Mouse (Mus musculus): Measurements from ENCODE around the gene Gjd3. TPM values are rescaled to one million over a fixed set of nuclear protein-coding genes. Genes with fewer than 3 reads are reported as not detected.

Gene Gjd3
- total RNA-seq, 2 experiments from 2014 or later, result not detected

DNA sequence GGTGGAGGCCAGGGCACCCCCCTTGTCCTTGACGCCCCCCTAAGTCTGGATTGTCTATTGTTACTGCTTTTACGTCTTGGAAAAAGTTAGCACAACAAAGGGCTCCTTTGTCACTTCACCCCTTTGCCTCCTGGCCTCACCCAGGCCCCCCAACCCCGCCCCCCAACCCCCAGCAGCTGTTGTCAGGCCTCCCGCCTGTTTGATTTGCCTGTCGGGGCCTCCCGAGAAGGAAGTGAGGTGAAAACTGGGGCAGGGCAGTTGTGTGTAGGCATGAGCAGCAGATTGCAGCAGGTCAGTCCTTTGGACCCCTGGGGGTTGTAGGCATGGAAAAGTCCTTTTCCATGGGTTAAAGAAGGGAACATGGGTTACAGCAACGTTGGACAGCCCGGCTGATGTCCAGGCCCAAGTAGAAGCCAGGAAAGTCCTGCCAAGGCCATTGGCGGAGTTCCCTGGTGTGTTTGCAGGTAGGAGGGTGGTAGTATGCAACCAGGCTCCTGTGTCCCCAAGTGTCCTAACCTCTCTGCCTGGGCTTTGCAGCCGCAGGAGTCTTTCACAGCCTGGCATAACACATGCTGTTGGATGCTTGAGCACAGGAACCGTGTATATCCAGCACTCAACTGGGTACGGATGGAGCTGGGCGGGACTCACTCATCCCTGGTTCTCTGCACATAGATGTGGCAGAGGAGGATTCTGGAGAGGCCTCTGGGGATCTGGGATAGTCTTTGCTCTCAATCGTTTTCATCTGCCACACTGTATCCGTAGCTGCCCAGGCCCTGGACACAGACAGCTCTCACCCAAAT lies 18.0 kb downstream of the Gjd3 start:
- intact Hi-C loops (cut with DNase I; ENCODE audit: low total_unique reads), result no loop called here
- DNase-seq, result no peak

DNA sequence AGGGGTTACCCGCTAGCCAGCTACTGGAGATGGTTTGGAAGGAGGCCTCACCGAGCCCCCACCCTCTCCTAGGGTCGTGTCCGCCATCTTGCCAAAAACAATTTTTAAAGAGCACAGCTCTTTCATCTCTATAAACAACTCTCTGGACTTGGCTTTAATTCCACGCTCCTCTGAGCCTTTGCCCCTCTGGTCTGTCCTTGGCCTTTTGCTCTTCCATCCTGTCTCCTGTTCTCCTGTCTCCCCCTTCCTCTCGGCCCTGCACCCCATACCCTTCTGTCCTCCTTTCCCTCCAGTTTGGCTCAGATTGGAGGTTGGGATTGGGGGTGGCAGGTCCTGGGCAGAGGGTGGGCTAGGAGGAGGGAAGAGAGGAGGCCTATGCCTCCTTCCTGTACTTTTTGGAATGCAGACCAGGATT lies 18.6 kb downstream of the Gjd3 start:
- DNase-seq, result no peak
- intact Hi-C loops (cut with DNase I; ENCODE audit: low total_unique reads), result no loop called here

DNA sequence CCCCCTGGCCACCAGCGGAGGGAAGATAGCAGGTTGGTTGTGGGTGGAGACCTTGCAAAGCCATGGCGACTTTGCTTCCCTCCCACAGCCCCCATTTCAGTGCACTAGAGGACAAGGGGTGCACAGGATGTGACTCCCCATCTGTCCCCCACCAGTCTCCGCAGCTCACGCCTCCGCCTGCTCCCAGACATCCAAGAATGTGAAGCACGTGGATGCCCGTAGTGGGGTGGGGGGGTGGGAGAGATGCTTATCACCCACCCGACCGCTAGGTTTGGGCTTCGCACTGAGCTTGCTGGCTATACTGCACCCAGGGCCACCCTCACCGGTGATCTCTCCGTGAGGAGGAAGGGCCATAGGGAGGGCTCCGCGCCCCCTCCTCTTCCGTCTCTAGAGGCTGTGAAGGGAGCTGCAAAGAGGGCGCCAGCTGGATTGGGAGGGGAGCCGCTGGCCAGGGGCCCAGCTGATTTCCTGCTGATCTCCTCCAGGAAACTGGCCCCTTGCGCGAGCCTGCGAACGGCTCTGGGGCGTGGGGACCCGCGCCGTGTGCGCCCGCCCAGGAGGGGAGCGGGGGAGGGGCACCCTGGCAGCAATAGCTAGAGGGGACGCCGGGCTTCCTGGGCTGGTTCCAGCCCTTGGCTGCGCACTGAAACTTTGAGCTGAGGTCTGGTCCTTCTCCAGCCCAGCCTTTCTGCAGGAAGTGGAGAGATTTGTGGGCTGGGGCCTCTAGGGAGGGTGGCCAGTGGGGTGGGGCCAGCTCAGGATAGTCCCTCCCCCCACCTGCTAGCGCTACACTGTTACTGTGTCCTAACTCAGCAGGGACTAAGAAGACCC lies 19.4 kb downstream of the Gjd3 start:
- peak; percentile 87 for DNase-seq
- intact Hi-C loops (cut with DNase I; ENCODE audit: low total_unique reads), result no loop called here

DNA sequence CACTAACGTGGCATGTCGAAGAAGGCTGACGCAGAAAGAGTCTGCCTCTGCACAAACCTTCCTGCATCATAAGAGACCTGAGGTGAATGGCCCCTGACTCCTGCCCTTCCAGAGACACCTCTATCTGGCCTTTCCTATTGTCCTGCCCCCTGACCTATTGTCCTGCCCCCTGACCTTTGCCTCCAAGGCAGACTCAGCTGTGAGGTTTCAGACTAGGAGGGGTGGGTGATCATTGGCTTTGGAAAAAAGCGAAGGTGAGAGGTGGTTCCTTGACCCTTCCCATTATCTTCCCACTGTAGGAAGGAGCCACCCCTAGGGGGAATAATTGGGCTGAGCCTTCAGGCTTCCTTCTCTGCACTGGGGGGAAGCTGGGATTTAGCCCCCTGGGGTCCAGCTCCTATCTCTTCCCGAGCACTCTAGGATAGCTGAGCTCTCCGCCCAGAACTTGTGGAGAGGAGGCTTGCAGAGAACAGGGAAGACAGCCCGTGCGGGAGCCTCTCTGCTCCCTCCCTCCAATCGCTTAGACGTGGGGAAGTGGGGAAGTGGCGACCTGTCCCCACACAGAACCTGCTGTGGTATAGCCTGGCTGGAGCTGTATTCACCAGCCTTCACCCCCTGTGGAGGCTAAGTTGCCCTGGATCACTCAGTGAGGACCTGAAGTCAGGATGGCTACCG lies 20.3 kb downstream of the Gjd3 start:
- no peak for DNase-seq
- intact Hi-C loops (cut with DNase I; ENCODE audit: low total_unique reads), result no loop called here

DNA sequence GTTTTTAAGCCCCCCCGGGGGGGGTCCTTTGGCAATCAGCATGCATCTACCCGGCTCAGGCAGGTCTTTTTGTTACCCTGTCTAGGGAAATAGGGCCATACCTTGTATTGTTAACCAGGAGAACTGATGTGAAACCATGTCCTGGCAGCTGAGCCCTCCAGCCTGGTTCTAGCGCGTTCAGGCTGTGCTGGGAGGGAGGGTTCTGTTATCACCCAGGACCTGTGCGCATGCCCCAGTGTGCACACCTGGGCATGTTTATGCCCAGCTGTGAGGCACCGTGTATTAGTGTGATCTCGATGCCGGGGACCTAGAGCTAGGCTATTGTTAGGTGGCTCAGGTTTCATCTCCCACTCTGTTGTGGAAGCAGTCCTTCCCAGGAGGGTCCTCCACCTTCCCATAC lies 21.1 kb downstream of the Gjd3 start:
- intact Hi-C loops (cut with DNase I; ENCODE audit: low total_unique reads), result no loop called here
- DNase-seq, result no peak

DNA sequence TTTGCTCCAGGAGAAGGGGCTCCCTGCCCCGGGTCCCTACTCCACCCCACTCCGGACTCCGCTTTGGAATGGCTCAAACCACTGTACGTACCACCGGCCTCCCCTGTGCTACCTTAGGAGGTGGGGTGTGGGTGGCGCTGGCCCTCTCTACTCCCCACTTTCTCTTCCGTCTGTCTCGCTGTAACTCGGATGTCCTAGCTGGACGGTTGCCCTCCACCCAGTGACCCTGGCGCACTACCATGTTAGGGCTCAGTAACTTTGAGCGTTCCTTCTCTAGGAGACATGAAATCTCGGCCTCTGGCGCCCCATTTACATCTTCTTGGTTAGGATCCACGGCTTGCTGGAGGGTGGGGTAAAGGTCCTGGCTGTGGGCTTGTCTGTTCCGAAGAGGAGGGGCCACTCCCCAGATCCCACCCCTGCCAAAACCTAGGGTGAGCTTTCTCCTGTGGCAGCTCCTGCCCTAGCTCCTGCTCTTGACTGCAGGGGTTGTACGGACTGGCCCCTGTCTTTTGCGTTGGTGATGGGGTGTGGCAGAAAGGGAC lies 21.7 kb downstream of the Gjd3 start:
- peak; percentile 57 for DNase-seq
- intact Hi-C loops (cut with DNase I; ENCODE audit: low total_unique reads), result no loop called here

DNA sequence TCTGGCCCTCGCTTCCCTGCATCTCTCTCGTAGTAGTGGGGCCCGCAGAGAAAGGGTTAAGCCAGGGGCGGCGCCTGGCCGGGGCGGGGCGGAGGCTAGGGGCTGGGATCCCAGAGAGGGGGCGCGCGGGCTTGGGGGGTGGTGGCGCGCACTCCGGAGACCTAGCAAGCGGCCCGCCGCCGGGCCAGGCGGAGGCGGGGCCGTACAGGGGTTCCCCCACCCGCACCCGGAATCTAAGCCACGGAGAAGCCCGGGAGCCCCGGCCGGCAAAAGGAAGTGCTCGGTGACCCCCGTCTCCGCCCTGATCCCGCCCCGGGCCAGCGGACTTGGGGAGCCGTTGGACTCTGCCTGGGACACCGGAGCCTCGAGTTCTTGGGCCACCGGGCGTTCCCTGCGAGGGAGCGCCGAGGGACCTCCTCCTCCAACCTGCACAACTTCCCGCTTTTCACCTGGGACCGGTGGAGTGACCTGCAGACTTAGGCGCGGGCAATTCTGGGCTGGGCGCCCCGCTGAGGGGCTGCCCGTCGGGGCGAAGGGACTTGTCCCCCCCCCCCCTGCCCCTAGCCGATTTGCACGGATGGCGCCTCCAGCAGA lies 22.4 kb downstream of the Gjd3 start:
- peak; percentile 82 for DNase-seq
- intact Hi-C loops (cut with DNase I; ENCODE audit: low total_unique reads), result no loop called here

DNA sequence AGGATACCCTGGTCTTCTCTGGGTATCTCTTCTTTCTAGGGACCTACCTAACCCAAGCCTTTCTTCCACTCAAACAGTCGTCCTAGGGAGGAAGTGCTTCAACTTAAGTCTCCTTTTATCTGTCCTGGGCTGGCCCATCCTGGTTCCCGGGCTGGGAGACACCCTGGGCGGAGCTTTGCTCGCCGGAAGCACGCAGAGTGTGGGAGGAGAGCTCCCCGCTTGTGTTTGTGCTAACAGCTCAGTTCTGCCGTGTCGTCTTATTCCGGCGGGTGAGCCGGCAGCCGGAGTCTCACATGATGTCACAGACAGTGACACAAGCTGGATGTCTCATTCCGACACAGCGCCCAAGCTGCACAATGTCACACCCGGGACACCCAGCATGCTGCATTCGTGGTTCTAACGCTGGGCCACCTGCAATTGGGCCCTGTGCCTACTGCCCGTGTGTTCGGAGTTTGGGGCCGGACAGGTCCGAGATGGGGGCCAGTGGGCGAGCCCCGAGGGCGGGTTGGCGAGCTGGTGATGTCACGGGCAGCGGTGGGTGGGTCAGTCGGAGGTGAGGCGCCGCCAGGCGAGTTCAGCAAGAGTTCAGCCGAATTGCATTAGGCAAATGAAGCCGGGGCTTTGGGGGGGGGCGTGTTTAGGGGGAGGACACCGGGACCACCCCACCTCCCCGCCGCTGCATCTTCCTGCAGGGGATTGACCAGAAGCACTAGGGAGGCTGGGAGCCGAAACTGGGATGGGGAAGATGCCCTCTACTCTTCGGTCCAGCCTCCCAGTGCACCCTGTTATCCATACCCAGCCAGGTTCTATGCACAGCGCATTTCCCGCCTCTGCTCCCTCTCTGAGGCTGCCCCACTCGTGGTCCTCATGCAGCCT lies 23.1 kb downstream of the Gjd3 start:
- intact Hi-C loops (cut with DNase I; ENCODE audit: low total_unique reads), result no loop called here
- DNase-seq, result peak; percentile 82

DNA sequence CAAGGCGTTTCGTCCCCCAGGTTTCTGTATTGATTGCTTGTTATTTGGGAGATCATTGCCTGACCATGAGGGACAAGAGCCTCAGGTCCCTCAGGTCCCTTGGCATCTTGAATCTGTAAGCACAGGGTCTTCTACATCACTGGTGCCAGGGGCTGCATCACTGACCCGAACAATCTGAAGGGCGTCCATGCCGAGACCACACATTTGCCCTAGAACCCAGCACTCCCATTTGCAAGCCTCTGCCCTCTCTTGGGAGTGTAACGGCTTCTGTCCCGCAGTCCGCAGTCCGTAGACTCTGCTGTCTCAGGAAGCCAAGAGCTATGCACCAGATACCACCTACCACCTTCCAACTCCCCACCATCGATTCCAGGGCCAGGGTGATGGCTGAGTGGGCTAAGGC lies 26.5 kb downstream of the Gjd3 start:
- intact Hi-C loops (cut with DNase I; ENCODE audit: low total_unique reads), result no loop called here

DNA sequence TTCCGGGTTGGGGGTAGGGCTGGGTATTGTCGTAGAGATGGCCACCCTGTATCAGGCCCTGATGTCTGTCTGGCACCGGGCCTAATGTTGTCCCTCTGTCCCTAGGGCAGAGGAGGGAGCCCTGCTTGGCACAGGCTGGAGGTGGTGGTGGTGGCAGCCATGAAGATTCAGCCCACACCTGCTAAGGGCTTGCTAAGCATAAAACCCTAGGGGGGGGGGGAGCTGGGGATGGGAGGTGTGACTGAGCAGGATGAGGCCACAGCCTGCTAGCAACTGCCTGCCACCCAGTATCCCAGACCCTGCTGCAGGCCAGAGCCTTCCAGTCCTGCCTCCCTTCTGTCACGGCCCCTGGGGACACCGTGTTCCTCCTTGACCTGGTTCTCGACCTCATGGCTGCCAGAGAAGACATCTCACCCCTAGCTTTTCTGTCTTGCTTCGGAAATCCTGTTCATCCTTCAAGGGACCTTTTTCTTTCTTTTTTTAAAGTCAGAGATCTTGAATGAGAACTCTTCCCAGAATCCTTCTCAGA lies 27.0 kb downstream of the Gjd3 start:
- intact Hi-C loops (cut with DNase I; ENCODE audit: low total_unique reads), result no loop called here
- no peak for DNase-seq

More for the DNA sequence above, 26.5 kb downstream of the Gjd3 start:
- DNase-seq, result no peak

DNA sequence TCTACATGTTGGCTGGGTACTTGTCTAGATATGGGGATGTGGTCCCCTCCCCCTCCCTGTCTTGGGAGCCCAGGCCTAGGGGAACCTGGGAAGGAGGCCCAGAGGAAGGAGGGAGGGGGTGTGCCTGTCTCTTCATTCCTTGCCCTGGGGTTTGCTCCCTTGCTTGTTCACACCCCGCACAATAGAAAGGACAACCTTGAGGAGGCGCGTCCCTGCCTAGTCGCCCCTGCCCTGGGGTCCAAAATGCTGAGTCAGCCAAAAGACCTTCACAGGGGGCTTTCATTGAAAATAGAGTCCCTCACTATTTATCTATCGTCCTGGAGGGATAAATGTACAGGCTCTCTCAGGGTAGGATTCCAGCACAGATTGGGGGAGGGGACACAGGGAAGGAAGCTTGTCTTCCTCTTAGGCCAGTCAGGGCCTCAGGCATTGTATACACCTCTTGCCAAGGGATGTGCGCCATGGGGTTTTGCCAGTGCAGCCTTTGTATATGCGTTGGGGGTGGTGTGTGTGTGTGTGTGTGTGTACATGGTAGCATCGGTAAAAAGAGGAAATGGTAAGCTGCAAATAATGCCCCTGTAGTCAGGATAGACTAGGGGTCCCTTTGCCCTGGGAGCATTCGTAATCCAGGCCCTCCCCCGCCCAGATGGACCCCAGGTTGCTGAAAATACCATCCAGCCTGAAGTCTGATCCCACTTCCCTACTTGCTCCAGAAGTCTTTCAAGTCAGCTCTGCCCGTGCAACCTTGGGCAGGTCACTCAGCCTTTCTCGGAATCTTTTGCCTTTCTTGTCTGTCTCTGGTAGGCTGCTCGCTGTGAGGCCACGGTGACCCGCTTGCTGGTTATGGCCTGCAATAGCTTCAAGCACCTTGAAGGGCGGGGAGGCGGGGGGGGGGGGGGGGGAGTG lies 27.8 kb downstream of the Gjd3 start:
- DNase-seq, result peak; percentile 15
- intact Hi-C loops (cut with DNase I; ENCODE audit: low total_unique reads), result no loop called here

DNA sequence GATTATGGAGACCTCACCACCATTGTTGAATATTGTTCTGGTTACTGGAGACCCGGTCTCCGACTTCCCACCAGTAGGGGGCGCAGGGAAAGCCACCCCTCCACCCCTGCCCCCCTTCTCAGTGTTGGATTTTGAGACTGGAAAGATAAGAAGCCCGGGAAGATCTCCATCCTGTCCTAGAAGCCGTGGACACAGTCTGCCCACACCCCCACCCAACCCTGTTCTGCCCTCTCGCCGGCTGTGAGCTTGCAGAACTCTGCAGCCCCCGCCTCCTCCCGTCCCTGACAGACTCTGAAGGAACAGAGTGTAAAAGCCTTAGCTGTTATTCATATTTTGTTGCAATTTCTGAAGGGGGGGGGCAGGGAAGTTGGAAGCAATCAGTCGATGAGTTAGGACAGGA lies 28.4 kb downstream of the Gjd3 start:
- intact Hi-C loops (cut with DNase I; ENCODE audit: low total_unique reads), result no loop called here
- peak; percentile 82 for DNase-seq

DNA sequence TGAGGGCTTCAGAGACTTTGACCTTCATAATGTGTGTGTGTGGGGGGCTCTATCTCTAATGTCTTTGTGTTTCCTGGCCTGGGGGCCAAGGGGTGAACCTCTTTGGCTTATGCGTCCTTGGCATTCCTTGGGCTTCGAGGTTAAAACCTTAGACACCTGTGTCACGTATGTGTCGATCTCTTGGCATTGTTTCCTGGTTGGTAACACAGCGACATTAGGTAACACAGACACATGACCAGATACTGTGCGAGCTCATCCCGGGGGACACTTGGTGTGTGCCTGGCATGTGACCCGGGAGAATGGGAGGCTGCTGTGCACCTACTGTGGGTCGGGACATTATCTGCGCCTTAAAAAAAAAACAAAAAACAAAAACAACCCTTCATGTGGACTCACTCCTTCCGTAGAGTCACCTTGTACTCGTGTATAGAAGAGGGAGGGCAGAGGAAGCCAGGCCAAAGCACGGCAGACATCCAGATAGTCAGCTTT lies 28.9 kb downstream of the Gjd3 start:
- peak; percentile 2 for DNase-seq
- intact Hi-C loops (cut with DNase I; ENCODE audit: low total_unique reads), result no loop called here

DNA sequence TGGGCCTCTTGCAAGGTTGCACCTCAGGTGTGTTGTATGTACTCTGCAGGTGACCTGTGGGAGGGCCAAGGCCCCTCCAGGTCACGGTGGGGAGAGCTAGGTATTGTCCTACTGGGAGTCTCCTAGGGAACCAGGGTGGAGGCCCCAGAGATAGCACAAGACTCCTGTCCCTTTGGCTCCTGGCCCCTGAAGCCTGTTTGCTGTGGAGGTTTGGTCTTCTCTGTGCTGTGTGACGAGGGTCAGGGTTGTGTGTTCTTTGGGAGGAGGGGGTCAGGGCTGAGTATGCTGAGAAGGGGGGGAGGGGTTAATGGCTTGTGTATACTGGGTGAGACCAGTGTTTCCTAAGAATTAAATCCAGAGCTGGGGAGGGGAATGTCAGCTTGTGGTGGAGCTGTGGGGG lies 29.5 kb downstream of the Gjd3 start:
- DNase-seq, result no peak
- intact Hi-C loops (cut with DNase I; ENCODE audit: low total_unique reads), result no loop called here

DNA sequence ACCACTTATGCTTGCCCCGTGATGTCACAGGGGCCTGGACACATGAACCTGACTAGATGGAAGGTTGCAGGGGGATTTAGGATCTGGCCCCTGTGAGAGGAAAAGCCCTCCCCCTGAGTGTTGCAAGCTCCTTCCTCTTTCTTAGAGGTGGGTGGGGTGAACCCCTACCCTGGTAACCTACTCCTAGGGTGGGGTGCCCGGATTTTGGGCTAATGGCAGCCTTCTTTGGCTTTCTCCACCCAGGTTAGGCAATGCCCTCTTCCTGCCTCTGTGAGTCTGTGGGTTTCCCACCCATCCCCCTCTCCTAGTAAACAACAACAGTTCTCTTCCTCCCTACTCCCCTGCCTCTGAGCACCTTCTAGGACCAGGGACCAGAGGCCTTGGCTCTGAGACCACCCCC lies 30.1 kb downstream of the Gjd3 start:
- DNase-seq, result peak; percentile 6
- intact Hi-C loops (cut with DNase I; ENCODE audit: low total_unique reads), result no loop called here

DNA sequence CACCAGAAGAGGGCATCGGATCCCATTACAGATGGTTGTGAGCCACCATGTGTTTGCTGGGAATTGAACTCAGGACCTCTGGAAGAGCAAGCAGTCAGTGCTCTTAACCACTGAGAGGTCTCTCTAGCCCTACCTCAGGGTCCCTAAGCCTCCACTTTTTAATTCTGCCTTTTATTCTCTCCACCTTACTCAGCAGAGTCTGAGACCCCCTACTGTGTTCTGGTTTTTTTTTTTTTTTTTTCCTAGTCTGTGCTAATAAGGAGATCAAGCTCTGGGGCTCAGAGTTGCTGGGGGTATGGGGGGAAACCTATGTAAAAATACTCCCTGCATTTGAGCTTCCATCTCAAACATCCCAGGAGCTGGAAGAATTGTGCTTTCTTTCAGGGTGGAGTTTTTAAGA lies 30.7 kb downstream of the Gjd3 start:
- intact Hi-C loops (cut with DNase I; ENCODE audit: low total_unique reads), result no loop called here
- DNase-seq, result no peak
